Comparison of ENCODE assay signal across 5 mouse cellular contexts in the genomic region with DNA sequence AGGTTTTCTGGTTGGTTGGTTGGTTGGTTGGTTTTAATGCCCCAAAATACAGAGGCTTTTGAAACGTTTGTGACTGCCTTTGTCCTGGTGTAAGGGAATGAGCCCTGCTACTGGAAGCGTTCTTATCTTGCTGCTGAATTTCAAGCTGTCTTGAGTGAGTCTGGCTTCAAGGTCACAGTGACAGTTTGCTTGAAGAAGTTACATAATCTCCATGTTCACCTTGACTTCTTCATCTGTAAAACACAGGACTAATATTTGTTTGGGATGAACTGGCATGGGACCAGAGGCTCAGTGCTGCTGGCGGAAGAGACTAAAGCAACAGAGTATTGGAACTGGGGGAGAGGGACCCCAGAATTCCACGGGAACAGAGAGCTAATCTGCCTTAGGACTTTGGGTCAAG.
"Had no signal": no experiment of that assay in that cellular context is flagged by ENCODE, and none has a peak within 500 bp of the region (broad histone marks: within the 10 kb centered on the region; RNA-seq: fewer than 3 reads in every experiment).

No protein-coding gene starts in this region.

- DNase-seq: kidney, adult 11 months; layer of hippocampus, adult 9-11 months; right cerebral cortex, postnatal 4 days had no signal

- ATAC-seq: liver, postnatal 0 days; midbrain, embryonic 13.5 days had no signal
